Mouse (Mus musculus): ENCODE results near the gene Spef2. TPM values are rescaled to one million over a fixed set of nuclear protein-coding genes. Genes with fewer than 3 reads are reported as not detected.
"Not testable (repeated sequence)": the region's sequence is repeated elsewhere in the genome, so short reads cannot be mapped to it uniquely, and the experiment has no call there.

Spef2 gene
- polyA plus RNA-seq, 1 experiment from 2014 or later: 1.8 TPM

DNA sequence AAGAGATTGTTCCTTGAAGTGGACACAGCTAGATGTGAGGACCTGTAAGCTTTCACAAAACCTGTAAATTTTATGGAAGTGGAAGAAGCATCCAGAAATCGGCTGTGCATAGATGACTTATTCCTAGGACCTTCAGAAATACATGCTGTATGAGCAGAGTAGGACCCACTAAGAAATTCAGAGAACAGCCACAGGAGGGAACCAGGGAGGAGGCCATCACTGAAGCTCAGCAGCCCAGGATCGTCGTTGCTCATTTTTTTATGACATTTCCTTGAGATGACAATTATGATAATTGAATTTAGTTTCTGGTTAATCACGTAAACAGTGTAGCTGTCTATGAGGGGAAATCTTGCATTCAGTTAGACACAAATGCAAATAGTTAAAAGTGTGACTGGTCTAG is 171.4 kb downstream of the Spef2 start:
- Histone ChIP-seq H3K27ac (ENCODE audit: low read depth, low read length) (no peak overlapping the region), H3K27me3 (ENCODE audit: control insufficient read depth, insufficient read depth, low read length) (no peaks in the 10 kb centered on the region), H3K4me1 (replicated peaks; ENCODE audit: control insufficient read depth, insufficient read depth, low read length) (no peaks in the 10 kb centered on the region), H3K9me3 (ENCODE audit: control insufficient read depth, low read length) (no peaks in the 10 kb centered on the region), H3K4me3 (ENCODE audit: low read depth, low read length) (no peak overlapping the region), H3K4me2 (replicated peaks; ENCODE audit: low read depth, low read length) (no peak overlapping the region), H3K9ac (ENCODE audit: low read depth, low read length) (no peak overlapping the region), H3K36me3 (ENCODE audit: control insufficient read depth, insufficient read depth, low read length) (no peaks in the 10 kb centered on the region)
- 88% methylated on average over 4 of the region's 4 CpGs for WGBS
- ATAC-seq (ENCODE audit: low FRiP score) (no peak), DNase-seq (ENCODE audit: low spot score) (no peak)

DNA sequence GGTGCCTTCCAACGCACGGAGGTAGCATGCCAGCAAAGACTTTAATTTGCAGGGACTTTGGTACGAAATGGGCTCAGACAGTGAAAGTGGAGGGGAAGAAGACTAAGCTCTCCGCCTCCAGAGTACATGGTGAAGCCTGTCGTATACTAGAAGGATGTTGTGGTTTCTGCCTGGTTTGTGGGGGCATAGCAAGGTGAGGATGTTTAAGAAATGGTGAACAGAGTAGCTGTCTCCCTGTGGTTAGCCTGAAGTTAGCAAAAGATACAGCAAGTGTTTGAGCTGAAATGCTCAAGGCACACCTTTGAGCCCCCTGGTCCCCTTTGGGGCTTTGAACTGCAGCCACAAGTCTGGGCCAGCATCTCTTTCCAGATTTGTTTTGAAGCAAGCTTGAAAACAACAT is 173.9 kb downstream of the Spef2 start:
- WGBS: 85% methylated on average over 5 of the region's 5 CpGs
- H3K27ac ChIP-seq (ENCODE audit: low read depth, low read length): no peak overlapping the region
- no peaks in the 10 kb centered on the region for H3K4me1 ChIP-seq (replicated peaks; ENCODE audit: control insufficient read depth, insufficient read depth, low read length)
- H3K27me3 ChIP-seq (ENCODE audit: control insufficient read depth, insufficient read depth, low read length): no peaks in the 10 kb centered on the region
- H3K9ac ChIP-seq (ENCODE audit: low read depth, low read length): no peak overlapping the region
- H3K4me3 ChIP-seq (ENCODE audit: low read depth, low read length): no peak overlapping the region
- H3K9me3 ChIP-seq (ENCODE audit: control insufficient read depth, low read length): no peaks in the 10 kb centered on the region
- no peaks in the 10 kb centered on the region for H3K36me3 ChIP-seq (ENCODE audit: control insufficient read depth, insufficient read depth, low read length)
- H3K4me2 ChIP-seq (replicated peaks; ENCODE audit: low read depth, low read length): no peak overlapping the region
- DNase-seq (ENCODE audit: low spot score) (no peak), ATAC-seq (ENCODE audit: low FRiP score) (no peak)

- no peak overlapping the region for H3K27ac ChIP-seq (ENCODE audit: low read depth, low read length)
- no peak overlapping the region for H3K4me3 ChIP-seq (ENCODE audit: low read depth, low read length)
- no peak for ATAC-seq (ENCODE audit: low FRiP score)
- no peaks in the 10 kb centered on the region for H3K4me1 ChIP-seq (replicated peaks; ENCODE audit: control insufficient read depth, insufficient read depth, low read length)
- H3K36me3 ChIP-seq (ENCODE audit: control insufficient read depth, insufficient read depth, low read length): no peaks in the 10 kb centered on the region
- no peaks in the 10 kb centered on the region for H3K27me3 ChIP-seq (ENCODE audit: control insufficient read depth, insufficient read depth, low read length)
- DNase-seq (ENCODE audit: low spot score): no peak
- H3K4me2 ChIP-seq (replicated peaks; ENCODE audit: low read depth, low read length): no peak overlapping the region
- WGBS: 92% methylated on average over 4 of the region's 4 CpGs
- H3K9me3 ChIP-seq (ENCODE audit: control insufficient read depth, low read length): no peaks in the 10 kb centered on the region
- H3K9ac ChIP-seq (ENCODE audit: low read depth, low read length): no peak overlapping the region
Observed at GRCm38 (mm10) chr15:9573361-9573760, 175.3 kb downstream of the Spef2 start.

DNA sequence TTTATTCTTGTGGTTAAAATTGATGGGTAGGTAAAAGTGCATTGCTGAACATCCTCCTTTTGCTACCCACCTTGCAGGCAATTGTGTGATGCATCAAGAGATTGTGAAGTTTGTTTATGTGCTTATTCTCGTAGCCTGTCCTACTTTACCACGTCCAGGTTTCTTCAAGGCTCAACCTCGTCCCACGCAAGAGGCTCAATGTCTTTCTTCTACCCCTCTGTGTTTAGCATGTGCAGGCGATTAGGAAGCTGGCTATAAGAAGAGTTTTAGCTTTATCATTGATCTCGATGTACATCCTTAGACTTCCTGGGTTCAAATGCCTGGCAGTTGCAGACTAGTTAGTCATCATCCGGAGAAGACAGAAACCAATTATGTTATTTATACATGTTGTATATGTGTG is 176.0 kb downstream of the Spef2 start:
- DNase-seq (ENCODE audit: low spot score): no peak
- no peak overlapping the region for H3K4me3 ChIP-seq (ENCODE audit: low read depth, low read length)

GRCm38 (mm10) chr15:9571896-9572295 is 176.8 kb downstream of the Spef2 start:
- ATAC-seq (ENCODE audit: low FRiP score) (no peak), DNase-seq (ENCODE audit: low spot score) (no peak)
- H3K4me3 ChIP-seq (ENCODE audit: low read depth, low read length): no peak overlapping the region
- H3K27me3 ChIP-seq (ENCODE audit: control insufficient read depth, insufficient read depth, low read length): no peaks in the 10 kb centered on the region
- H3K4me1 ChIP-seq (replicated peaks; ENCODE audit: control insufficient read depth, insufficient read depth, low read length): no peaks in the 10 kb centered on the region
- H3K9me3 ChIP-seq (ENCODE audit: control insufficient read depth, low read length): no peaks in the 10 kb centered on the region
- no peaks in the 10 kb centered on the region for H3K36me3 ChIP-seq (ENCODE audit: control insufficient read depth, insufficient read depth, low read length)
- no peak overlapping the region for H3K9ac ChIP-seq (ENCODE audit: low read depth, low read length)
- H3K4me2 ChIP-seq (replicated peaks; ENCODE audit: low read depth, low read length): no peak overlapping the region
- no peak overlapping the region for H3K27ac ChIP-seq (ENCODE audit: low read depth, low read length)
- WGBS: 90% methylated on average over 2 of the region's 2 CpGs

More for the DNA sequence above, 176.0 kb downstream of the Spef2 start:
- no peaks in the 10 kb centered on the region for H3K27me3 ChIP-seq (ENCODE audit: control insufficient read depth, insufficient read depth, low read length)
- H3K36me3 ChIP-seq (ENCODE audit: control insufficient read depth, insufficient read depth, low read length): no peaks in the 10 kb centered on the region
- H3K4me2 ChIP-seq (replicated peaks; ENCODE audit: low read depth, low read length): no peak overlapping the region
- WGBS: 90% methylated on average over 7 of the region's 7 CpGs
- no peaks in the 10 kb centered on the region for H3K4me1 ChIP-seq (replicated peaks; ENCODE audit: control insufficient read depth, insufficient read depth, low read length)
- H3K27ac ChIP-seq (ENCODE audit: low read depth, low read length): no peak overlapping the region
- no peak for ATAC-seq (ENCODE audit: low FRiP score)
- H3K9ac ChIP-seq (ENCODE audit: low read depth, low read length): no peak overlapping the region
- no peaks in the 10 kb centered on the region for H3K9me3 ChIP-seq (ENCODE audit: control insufficient read depth, low read length)

DNA sequence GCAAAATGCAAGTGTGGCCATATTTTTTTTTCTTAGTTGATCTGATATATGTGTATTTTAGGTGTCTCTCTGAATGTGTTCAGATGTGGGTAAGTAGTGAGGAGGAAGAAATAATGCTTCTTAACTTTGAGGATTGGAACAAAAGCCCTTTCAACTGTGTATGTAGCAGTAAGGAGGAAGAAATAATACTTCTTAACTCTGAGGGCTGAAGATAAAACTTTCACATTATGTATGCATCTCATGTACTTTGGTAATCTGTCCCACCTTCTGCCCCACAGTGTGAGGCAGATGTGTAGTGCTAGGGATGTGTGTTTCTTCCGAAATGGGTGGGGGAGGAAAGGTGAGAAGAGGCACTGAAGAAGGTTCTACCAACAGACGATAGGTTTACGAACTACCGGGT is 181.4 kb downstream of the Spef2 start:
- Histone ChIP-seq H3K4me3 (ENCODE audit: low read depth, low read length) (no peak overlapping the region), H3K36me3 (ENCODE audit: control insufficient read depth, insufficient read depth, low read length) (no peaks in the 10 kb centered on the region), H3K4me2 (replicated peaks; ENCODE audit: low read depth, low read length) (no peak overlapping the region), H3K27me3 (ENCODE audit: control insufficient read depth, insufficient read depth, low read length) (no peaks in the 10 kb centered on the region), H3K27ac (ENCODE audit: low read depth, low read length) (no peak overlapping the region), H3K9ac (ENCODE audit: low read depth, low read length) (no peak overlapping the region), H3K9me3 (ENCODE audit: control insufficient read depth, low read length) (no peaks in the 10 kb centered on the region), H3K4me1 (replicated peaks; ENCODE audit: control insufficient read depth, insufficient read depth, low read length) (no peaks in the 10 kb centered on the region)
- 91% methylated on average over 4 of the region's 4 CpGs for WGBS
- no peak for DNase-seq (ENCODE audit: low spot score)
- no peak for ATAC-seq (ENCODE audit: low FRiP score)

GRCm38 (mm10) chr15:9565396-9565795 is 183.3 kb downstream of the Spef2 start:
- Histone ChIP-seq H3K4me3 (ENCODE audit: low read depth, low read length) (no peak overlapping the region), H3K27ac (ENCODE audit: low read depth, low read length) (no peak overlapping the region), H3K27me3 (ENCODE audit: control insufficient read depth, insufficient read depth, low read length) (no peaks in the 10 kb centered on the region), H3K4me1 (replicated peaks; ENCODE audit: control insufficient read depth, insufficient read depth, low read length) (no peaks in the 10 kb centered on the region), H3K36me3 (ENCODE audit: control insufficient read depth, insufficient read depth, low read length) (no peaks in the 10 kb centered on the region), H3K9ac (ENCODE audit: low read depth, low read length) (no peak overlapping the region), H3K4me2 (replicated peaks; ENCODE audit: low read depth, low read length) (no peak overlapping the region), H3K9me3 (ENCODE audit: control insufficient read depth, low read length) (no peaks in the 10 kb centered on the region)
- no peak for DNase-seq (ENCODE audit: low spot score)
- no peak for ATAC-seq (ENCODE audit: low FRiP score)
- 87% methylated on average over 6 of the region's 6 CpGs for WGBS

- DNase-seq (ENCODE audit: low spot score): no peak
- no peak for ATAC-seq (ENCODE audit: low FRiP score)
- H3K36me3 ChIP-seq (ENCODE audit: control insufficient read depth, insufficient read depth, low read length): no peaks in the 10 kb centered on the region
- H3K27ac ChIP-seq (ENCODE audit: low read depth, low read length): no peak overlapping the region
- WGBS: 85% methylated on average over 3 of the region's 3 CpGs
- no peak overlapping the region for H3K4me3 ChIP-seq (ENCODE audit: low read depth, low read length)
- no peaks in the 10 kb centered on the region for H3K27me3 ChIP-seq (ENCODE audit: control insufficient read depth, insufficient read depth, low read length)
- H3K9me3 ChIP-seq (ENCODE audit: control insufficient read depth, low read length): no peaks in the 10 kb centered on the region
- H3K4me2 ChIP-seq (replicated peaks; ENCODE audit: low read depth, low read length): no peak overlapping the region
- H3K9ac ChIP-seq (ENCODE audit: low read depth, low read length): no peak overlapping the region
- H3K4me1 ChIP-seq (replicated peaks; ENCODE audit: control insufficient read depth, insufficient read depth, low read length): no peaks in the 10 kb centered on the region
Observed at GRCm38 (mm10) chr15:9564156-9564555, 184.5 kb downstream of the Spef2 start.

- 92% methylated on average over 14 of the region's 15 CpGs for WGBS
- H3K36me3 ChIP-seq (ENCODE audit: control insufficient read depth, insufficient read depth, low read length): not testable (repeated sequence)
Observed at GRCm38 (mm10) chr15:9557264-9557663, 191.4 kb downstream of the Spef2 start.

More at GRCm38 (mm10) chr15:9557264-9557663, 191.4 kb downstream of the Spef2 start:
- H3K9me3 ChIP-seq (ENCODE audit: control insufficient read depth, low read length); H3K4me1 ChIP-seq (replicated peaks; ENCODE audit: control insufficient read depth, insufficient read depth, low read length); DNase-seq (ENCODE audit: low spot score); ATAC-seq (ENCODE audit: low FRiP score); H3K27ac ChIP-seq (ENCODE audit: low read depth, low read length); H3K4me2 ChIP-seq (replicated peaks; ENCODE audit: low read depth, low read length); H3K27me3 ChIP-seq (ENCODE audit: control insufficient read depth, insufficient read depth, low read length); H3K9ac ChIP-seq (ENCODE audit: low read depth, low read length); H3K4me3 ChIP-seq (ENCODE audit: low read depth, low read length): not testable (repeated sequence)
